Mouse (Mus musculus): ENCODE data around the gene Fam171a1.

GRCm38 (mm10) chr2:3132473-3132872 lies 18.4 kb downstream of the Fam171a1 start:
- TF ChIP-seq CTCF (IDR thresholded peaks at IDR 0.05; ENCODE audit: control insufficient read depth, insufficient read depth, insufficient read length) (no peak), CEBPB (IDR thresholded peaks at IDR 0.05; ENCODE audit: low read depth) (no peak), USF1 (IDR thresholded peaks at IDR 0.05; ENCODE audit: low read depth) (no peak), MAX (IDR thresholded peaks at IDR 0.05) (no peak), MYOG (IDR thresholded peaks at IDR 0.05; ENCODE audit: control insufficient read depth, extremely low read depth, insufficient read length) (no peak), MYOD1 (IDR thresholded peaks at IDR 0.05; ENCODE audit: control insufficient read depth, insufficient read length, low read depth) (no peak), FOSL1 (IDR thresholded peaks at IDR 0.05; ENCODE audit: insufficient read depth, low read length, poor library complexity, severe bottlenecking) (no peak)

Measured in C2C12 (cell line).